Mouse (Mus musculus) kidney, adult 2 months (tissue): Measurements from ENCODE around the gene C2cd4d. TPM values are rescaled to one million over a fixed set of nuclear protein-coding genes. Genes with fewer than 3 reads are reported as not detected.

Source experiments
- DNase-seq: peaks from one replicate; pipeline ENCODE4 v3.0.0; 2021
- H3K27ac ChIP-seq: fragments of 200-500 bp; 2 replicates; pipeline ENCODE4 v1.5.1; 2012; ENCODE audit warnings: low read depth, low read length, control low read depth, inconsistent platforms; ENCODE audit not compliant: insufficient read depth
- H3K27me3 ChIP-seq: fragments of 200-500 bp; replicated peaks from 2 replicates; pipeline ENCODE4 v1.6.1; 2012; ENCODE audit warnings: mild to moderate bottlenecking, moderate library complexity, low read length, inconsistent platforms; ENCODE audit not compliant: control insufficient read depth, insufficient read depth
- H3K36me3 ChIP-seq: fragments of 200-500 bp; 2 replicates; pipeline ENCODE4 v1.6.1; 2012; ENCODE audit warnings: mild to moderate bottlenecking, moderate library complexity, low read length, inconsistent platforms; ENCODE audit not compliant: control insufficient read depth, insufficient read depth
- H3K4me1 ChIP-seq: fragments of 200-500 bp; 2 replicates; pipeline ENCODE4 v1.6.1; 2011; ENCODE audit warnings: low read length; ENCODE audit not compliant: control insufficient read depth, insufficient read depth
- H3K4me3 ChIP-seq: fragments of 200-500 bp; 2 replicates; pipeline ENCODE4 v1.5.1; 2011; ENCODE audit warnings: mild to moderate bottlenecking, low read depth, low read length, control low read depth; ENCODE audit not compliant: insufficient read depth
- CTCF ChIP-seq: fragments of 200-500 bp; conservative IDR thresholded peaks from 2 replicates; pipeline ENCODE4 v1.5.1; 2011; ENCODE audit warnings: low read depth, mild to moderate bottlenecking, control low read depth, low read length, moderate library complexity, mixed read lengths; ENCODE audit not compliant: insufficient read depth, insufficient read length
- POLR2A ChIP-seq: fragments of 200-500 bp; IDR thresholded peaks from one replicate; pipeline ENCODE4 v1.6.1; 2011; ENCODE audit warnings: low read depth, low read length, control low read depth
- WGBS: fragments of 180-500 bp; shearing (Covaris S2); methylation state at CpG from one replicate; pipeline ENCODE4 v1.1.7; 2018; 5-methylcytosine and 5-hydroxymethylcytosine counted together
- polyA plus RNA-seq: library from polyadenylated mRNA; depleted of rRNA; stranded (reverse); fragments of >200 nt; gene quantifications from 2 replicates; pipeline ENCODE4 v1.2.3, GENCODE M21; 2012; rRNA removed

The C2cd4d gene
- polyA plus RNA-seq, 1 experiment = 0.86 TPM

DNA sequence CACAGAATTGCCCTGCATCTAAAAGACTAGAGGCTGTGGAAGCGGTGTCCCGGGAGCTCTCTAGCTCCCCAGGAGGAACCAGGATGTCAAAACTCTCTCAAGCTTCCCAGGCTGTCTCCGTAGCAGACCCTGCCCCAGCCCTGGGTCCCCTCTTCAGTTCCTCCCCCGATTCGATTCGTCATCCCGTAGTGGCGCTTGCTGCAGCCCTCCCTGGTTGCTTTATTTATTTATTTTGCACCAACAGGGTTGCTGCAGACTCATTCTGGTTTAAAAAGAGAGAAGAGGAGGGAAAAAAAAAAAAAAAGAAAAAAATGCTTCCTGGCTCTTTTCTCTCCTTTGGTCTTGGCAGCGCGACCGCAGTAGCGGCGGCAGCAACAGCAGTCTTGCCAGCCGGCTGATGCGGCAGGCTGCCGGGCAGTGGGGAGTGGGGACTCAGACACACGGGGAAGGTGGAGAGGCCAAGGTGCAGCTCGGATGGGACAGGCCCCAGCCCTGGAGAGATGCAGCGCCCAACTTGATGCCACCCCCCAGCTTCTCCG is 36.8 kb downstream of the C2cd4d start:
- no peak for DNase-seq
- no peaks in the 10 kb centered on the region for H3K27me3 ChIP-seq
- TF ChIP-seq CTCF = no peak
- peak; percentile 13 for TF ChIP-seq POLR2A

DNA sequence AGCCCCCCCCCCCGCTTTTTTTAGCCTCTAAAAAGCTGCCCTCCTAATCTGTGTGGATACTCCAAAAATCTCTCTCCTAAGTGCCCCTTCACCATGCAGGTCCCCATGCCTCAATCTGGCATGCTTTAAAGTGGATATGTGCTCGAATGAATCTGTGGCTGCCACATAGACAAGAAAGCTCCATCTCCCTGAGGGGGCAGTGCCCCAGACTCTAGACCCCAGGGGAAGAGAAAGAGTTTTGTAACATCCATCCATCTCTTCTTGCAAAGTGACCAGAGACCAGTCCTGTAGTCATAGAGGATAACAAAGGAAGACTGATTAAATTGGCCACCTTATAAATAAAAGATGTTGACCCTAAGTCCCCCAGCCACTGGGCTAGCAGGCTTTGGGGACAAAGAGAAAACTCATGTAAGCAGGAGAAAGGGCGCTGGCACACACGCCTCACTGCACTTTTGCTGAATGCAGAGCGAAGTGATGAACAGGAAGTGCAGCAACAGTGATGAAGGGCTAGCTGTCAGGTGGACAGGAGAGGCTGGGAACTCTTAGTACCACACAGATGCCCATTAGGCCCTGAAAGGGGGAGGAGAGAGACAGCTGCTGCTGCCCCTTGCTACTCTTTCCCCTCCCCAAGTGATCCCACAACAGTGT is 37.5 kb downstream of the C2cd4d start:
- WGBS = 47% methylated on average over 5 of the region's 5 CpGs
- no peaks in the 10 kb centered on the region for H3K27me3 ChIP-seq
- no peaks in the 10 kb centered on the region; the same call in 1 of the 2 replicates for H3K4me1 ChIP-seq
- no peak overlapping the region for H3K27ac ChIP-seq
- no peaks in the 10 kb centered on the region for H3K36me3 ChIP-seq
- no peak for DNase-seq
- TF ChIP-seq CTCF (no peak), POLR2A (no peak)
- no peak overlapping the region for H3K4me3 ChIP-seq

More for the DNA sequence above, 36.8 kb downstream of the C2cd4d start:
- H3K27ac ChIP-seq = no peak overlapping the region
- H3K4me3 ChIP-seq = no peak overlapping the region
- WGBS = 4% methylated on average over 20 of the region's 20 CpGs
- H3K4me1 ChIP-seq = no peaks in the 10 kb centered on the region; the same call in 1 of the 2 replicates
- H3K36me3 ChIP-seq = no peaks in the 10 kb centered on the region

DNA sequence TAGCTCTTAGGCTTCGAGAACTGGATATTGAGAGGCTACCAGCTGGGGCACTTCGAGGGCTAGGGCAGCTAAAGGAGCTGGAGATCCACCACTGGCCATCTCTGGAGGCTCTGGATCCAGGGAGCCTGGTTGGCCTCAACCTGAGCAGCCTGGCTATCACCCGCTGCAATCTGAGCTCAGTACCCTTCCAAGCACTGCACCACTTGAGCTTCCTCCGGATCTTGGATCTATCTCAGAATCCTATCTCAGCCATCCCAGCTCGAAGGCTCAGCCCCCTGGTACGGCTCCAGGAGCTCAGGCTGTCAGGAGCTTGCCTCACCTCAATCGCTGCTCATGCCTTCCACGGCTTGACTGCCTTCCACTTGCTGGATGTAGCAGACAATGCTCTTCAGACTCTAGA is 40.2 kb downstream of the C2cd4d start:
- no peak overlapping the region for H3K4me3 ChIP-seq
- H3K27ac ChIP-seq = no peak overlapping the region
- no peak for TF ChIP-seq POLR2A
- no peak for TF ChIP-seq CTCF
- WGBS = 73% methylated on average over 8 of the region's 8 CpGs
- no peaks in the 10 kb centered on the region for H3K36me3 ChIP-seq
- H3K4me1 ChIP-seq = peaks cover 3% of the 10 kb centered on the region; the same call in 1 of the 2 replicates
- H3K27me3 ChIP-seq = no peaks in the 10 kb centered on the region
- DNase-seq = no peak

DNA sequence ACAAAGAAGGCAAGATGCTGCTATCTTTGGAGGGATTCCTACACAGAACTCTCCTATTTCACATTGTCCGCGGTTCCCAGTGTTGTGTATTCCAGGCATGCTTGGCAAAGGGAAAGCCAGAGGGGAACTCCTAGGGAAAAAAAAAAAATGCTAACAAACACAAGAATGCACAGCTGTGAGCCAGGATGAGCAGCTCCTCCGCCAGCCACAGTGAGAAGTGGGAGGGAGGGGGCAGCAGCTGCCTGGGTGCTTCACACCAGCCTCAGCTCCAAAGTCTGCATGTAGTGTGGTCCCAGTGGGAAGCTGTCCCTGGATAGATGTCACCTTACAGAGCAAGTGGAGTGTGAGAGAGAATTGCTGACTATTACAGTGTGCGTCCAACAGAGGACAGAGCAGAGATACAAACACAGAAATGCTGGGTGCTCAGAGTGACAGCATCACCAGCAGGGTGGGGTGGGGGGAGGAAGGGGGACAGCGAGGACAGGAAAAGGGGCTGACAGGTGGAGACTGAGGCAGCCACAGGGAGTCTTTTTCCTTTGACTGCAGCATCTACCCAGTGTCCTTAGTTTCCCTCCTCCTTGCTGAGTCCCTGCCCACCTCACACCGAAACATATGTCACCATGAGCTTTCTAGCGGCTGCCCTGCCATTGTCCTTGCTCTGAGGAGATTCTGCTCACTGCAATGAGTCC is 42.3 kb downstream of the C2cd4d start:
- TF ChIP-seq CTCF (no peak), POLR2A (no peak)
- Histone ChIP-seq H3K4me3 (no peak overlapping the region), H3K27ac (no peak overlapping the region), H3K36me3 (no peaks in the 10 kb centered on the region), H3K27me3 (no peaks in the 10 kb centered on the region), H3K4me1 (0 out of 2 replicates have a peak, but pooled peaks cover 3% of the 10 kb centered on the region)
- no peak for DNase-seq
- 32% methylated on average over 7 of the region's 7 CpGs for WGBS

DNA sequence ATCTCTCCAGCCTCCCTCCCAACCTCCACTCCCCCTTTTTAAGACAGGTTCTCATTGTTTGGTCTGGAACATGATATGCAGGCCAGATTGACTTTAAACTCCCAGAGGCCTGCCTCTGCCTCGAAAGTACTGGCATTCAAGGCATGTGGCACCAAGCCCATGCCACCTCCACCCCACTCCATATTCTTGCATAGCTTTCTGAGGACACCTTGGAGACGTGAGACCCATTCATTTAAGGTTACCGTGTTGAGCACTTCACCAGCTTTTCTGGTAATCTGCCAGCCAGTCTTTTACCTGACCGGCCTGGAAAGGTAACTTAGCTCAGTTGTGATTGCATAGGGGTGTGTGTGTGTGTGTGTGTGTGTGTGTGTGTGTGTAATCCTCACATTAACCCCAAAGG is 43.3 kb downstream of the C2cd4d start:
- Histone ChIP-seq H3K4me1 (0 out of 2 replicates have a peak, but pooled peaks cover 3% of the 10 kb centered on the region), H3K36me3 (no peaks in the 10 kb centered on the region), H3K27me3 (no peaks in the 10 kb centered on the region), H3K27ac (no peak overlapping the region), H3K4me3 (no peak overlapping the region)
- TF ChIP-seq CTCF (no peak), POLR2A (no peak)
- 32% methylated on average over 4 of the region's 4 CpGs for WGBS
- peak; percentile 40 for DNase-seq

DNA sequence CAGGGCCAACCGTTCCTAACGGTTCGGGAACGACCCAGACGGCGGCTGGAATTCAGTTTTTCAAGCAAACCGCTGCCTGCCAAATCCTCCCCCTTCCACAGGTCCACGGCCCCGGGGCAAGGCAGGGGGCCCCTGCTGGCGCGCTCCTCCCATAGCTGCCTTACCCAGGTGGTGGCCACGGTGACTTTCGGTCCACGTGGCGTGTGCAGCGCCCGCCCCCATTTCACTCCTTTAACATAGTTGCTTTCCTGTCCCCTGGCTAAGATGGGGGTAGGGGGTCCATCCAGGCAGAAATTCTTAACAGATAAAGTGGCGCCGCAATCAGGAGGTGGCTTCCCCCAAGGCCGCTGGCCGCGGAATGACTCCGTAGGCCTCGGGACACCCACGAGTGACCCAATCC is 50.3 kb downstream of the C2cd4d start:
- H3K27ac ChIP-seq = no peak overlapping the region
- no peaks in the 10 kb centered on the region for H3K36me3 ChIP-seq
- peak overlapping the region; percentile 56 for H3K4me3 ChIP-seq
- no peaks in the 10 kb centered on the region; the same call in 1 of the 2 replicates for H3K27me3 ChIP-seq
- no peak for DNase-seq
- H3K4me1 ChIP-seq = no peaks in the 10 kb centered on the region
- 4% methylated on average over 25 of the region's 25 CpGs for WGBS
- TF ChIP-seq POLR2A (no peak), CTCF (no peak)

DNA sequence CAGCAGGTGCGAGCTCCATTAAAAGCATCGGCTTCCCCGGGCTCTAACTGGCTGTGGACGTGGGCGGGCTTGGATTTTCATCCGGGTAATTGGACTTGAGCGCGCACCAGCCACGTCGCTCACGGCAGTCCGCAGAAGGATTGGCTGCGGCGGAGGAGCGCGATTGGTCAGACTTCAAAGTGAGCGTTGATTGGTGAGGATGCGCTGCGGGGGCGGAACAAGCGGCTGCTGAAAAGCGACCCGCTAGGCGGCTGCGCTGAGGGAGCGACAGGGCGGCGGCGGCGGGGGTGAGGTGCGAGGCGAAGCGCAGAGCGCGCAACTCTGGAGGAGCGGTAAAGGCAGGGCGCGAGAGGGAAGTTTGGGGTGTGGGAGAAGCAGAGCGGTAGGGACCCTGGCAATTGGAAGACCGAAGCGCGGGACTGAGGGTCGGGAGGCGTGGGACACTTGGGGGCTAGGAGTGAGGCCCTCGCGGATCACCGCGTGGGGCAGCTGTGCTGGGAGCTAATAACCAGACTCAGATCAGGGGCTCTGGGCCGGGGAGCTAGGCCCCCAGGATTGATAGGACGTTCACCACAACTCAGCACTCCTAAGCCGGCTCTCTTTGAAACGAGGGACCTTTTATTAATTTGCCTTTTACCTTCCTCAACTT is 50.9 kb downstream of the C2cd4d start, which contains the start of gene Tdrkh:
TSS of gene Tdrkh (plus strand) at position 243 of the 649 bp plus-strand sequence.
- Histone ChIP-seq H3K36me3 (no peaks in the 10 kb centered on the region), H3K4me1 (no peaks in the 10 kb centered on the region), H3K27ac (no peak within 1 kb of the TSS), H3K4me3 (peak within 1 kb of the TSS; percentile 62), H3K27me3 (no peaks in the 10 kb centered on the region; the same call in 1 of the 2 replicates)
- TF ChIP-seq POLR2A (no peak), CTCF (no peak)
- peak; percentile 97 for DNase-seq
- 6% methylated on average over 52 of the region's 52 CpGs for WGBS

Other genes starting within 250 kb of the C2cd4d start
- not detected in 2 replicates for gene Gm10696, start 184.2 kb upstream of the C2cd4d start, polyA plus RNA-seq
- gene Gm5286, start 165.7 kb upstream of the C2cd4d start, polyA plus RNA-seq = not detected in 2 replicates
- gene Gm4778, start 98.4 kb upstream of the C2cd4d start, polyA plus RNA-seq = not detected in 2 replicates
- 6.5 and 7.6 TPM in 2 replicates for gene Them4, start 52.3 kb upstream of the C2cd4d start, polyA plus RNA-seq
- 0.06 and 0.07 TPM in 2 replicates for gene Them5, start 20.3 kb upstream of the C2cd4d start, polyA plus RNA-seq
- gene Rorc, start 10.4 kb downstream of the C2cd4d start, polyA plus RNA-seq = 21.8 and 24.4 TPM in 2 replicates
- 0.14 and 0.20 TPM in 2 replicates for gene Lingo4, start 36.1 kb downstream of the C2cd4d start, polyA plus RNA-seq
- 0.75 and 0.90 TPM in 2 replicates for gene Tdrkh, start 50.8 kb downstream of the C2cd4d start, polyA plus RNA-seq
- gene Mrpl9, start 80.9 kb downstream of the C2cd4d start, polyA plus RNA-seq = 39.2 and 47.8 TPM in 2 replicates
- 0.25 and 1.0 TPM in 2 replicates for gene Oaz3, start 81.5 kb downstream of the C2cd4d start, polyA plus RNA-seq
- gene Celf3, start 115.9 kb downstream of the C2cd4d start, polyA plus RNA-seq = 1.6 and 2.2 TPM in 2 replicates
- gene Riiad1, start 117.9 kb downstream of the C2cd4d start, polyA plus RNA-seq = 0.39 and 0.47 TPM in 2 replicates
- 14.3 and 16.4 TPM in 2 replicates for gene Snx27, start 220.3 kb downstream of the C2cd4d start, polyA plus RNA-seq